In the genomic region with DNA sequence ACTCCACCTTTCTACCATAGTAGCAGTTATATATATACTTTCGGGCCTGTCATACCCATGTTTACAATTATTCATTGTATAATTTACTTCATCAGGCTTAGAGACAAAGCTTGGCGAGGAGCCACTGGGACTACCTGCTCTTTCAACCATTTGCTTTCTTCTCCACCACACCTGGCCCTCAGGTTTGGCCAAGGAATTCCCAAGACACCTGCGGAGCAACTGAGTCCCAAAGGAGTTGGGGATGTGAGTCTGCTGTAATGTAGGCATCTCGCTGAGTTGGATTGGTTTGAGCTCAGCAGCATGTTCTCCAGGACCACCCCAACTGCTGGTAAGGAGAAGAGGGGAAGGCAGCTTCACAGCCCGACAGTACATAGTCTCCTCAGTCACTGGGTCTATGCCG, we compare ENCODE assay signal across 8 mouse cellular contexts. TPM values are rescaled to one million over a fixed set of nuclear protein-coding genes. Genes with fewer than 3 reads are reported as not detected.
DNase-seq lines count a peak whose midpoint lies in the region; ATAC-seq and TF ChIP-seq lines count a peak whose summit lies in the region.

Gene Naa20, plus strand, starts transcription at position 239 of the 400 bp plus-strand sequence.

- ATAC-seq in lung, embryonic 14.5 days (ENCODE audit: insufficient read depth), result no peak
- ATAC-seq in embryonic facial prominence, embryonic 11.5 days (replicated peaks; ENCODE audit: insufficient number of reproducible peaks, low FRiP score, low TSS enrichment, low read depth), result no peak
- no peak for ATAC-seq in heart, embryonic 14.5 days (ENCODE audit: insufficient number of reproducible peaks, insufficient read depth, low FRiP score, low read depth)
- no peak for ATAC-seq in neural tube, embryonic 12.5 days (ENCODE audit: low FRiP score, low read depth)

- peak within 1 kb of the TSS; percentile 80 for H3K4me2 ChIP-seq in lung, embryonic 14.5 days
- H3K4me2 ChIP-seq in embryonic facial prominence, embryonic 11.5 days (ENCODE audit: low read depth, low read length), result no peak within 1 kb of the TSS
- peak within 1 kb of the TSS; percentile 81 for H3K4me2 ChIP-seq in heart, embryonic 14.5 days (ENCODE audit: low read length)
- peak within 1 kb of the TSS; percentile 54 for H3K4me2 ChIP-seq in neural tube, embryonic 12.5 days (replicated peaks)

- intact Hi-C loops in left cerebral cortex, postnatal 25 days (cut with DNase I), result loop anchor here (2.0 kb wide), 1 partner anchor 201 kb away; no protein-coding TSS in a partner anchor

- H3K9ac ChIP-seq in lung, embryonic 14.5 days, result no peak within 1 kb of the TSS
- H3K9ac ChIP-seq in embryonic facial prominence, embryonic 11.5 days (replicated peaks; ENCODE audit: low read length), result no peak within 1 kb of the TSS
- peak within 1 kb of the TSS; percentile 92 for H3K9ac ChIP-seq in heart, embryonic 14.5 days (ENCODE audit: low read length)
- H3K9ac ChIP-seq in neural tube, embryonic 12.5 days, result no peak within 1 kb of the TSS

- no peak for TF ChIP-seq CTCF in lung, embryonic 14.5 days (IDR thresholded peaks at IDR 0.05; ENCODE audit: low read depth)

- peaks cover 7% of the 10 kb centered on the region; the same call in 1 of the 2 replicates for H3K36me3 ChIP-seq in lung, embryonic 14.5 days (ENCODE audit: insufficient read depth)
- H3K36me3 ChIP-seq in embryonic facial prominence, embryonic 11.5 days (replicated peaks; ENCODE audit: control insufficient read depth, insufficient read depth, low read depth, low read length), result no peaks in the 10 kb centered on the region; the same call in 1 of the 2 replicates
- peaks cover 7% of the 10 kb centered on the region; the same call in 1 of the 2 replicates for H3K36me3 ChIP-seq in heart, embryonic 14.5 days (ENCODE audit: control insufficient read depth, insufficient read depth, low read length)
- H3K36me3 ChIP-seq in neural tube, embryonic 12.5 days, result no peaks in the 10 kb centered on the region

- H3K4me3 ChIP-seq in lung, embryonic 14.5 days (ENCODE audit: low read depth, low read length), result peak within 1 kb of the TSS; percentile 95; the same call in 1 of the 2 replicates
- peak within 1 kb of the TSS; percentile 96; the same call in 1 of the 2 replicates for H3K4me3 ChIP-seq in embryonic facial prominence, embryonic 11.5 days (ENCODE audit: low read depth, low read length)
- peak within 1 kb of the TSS; percentile 79 to 80; a peak in 3 of 4 replicates for H3K4me3 ChIP-seq in heart, embryonic 14.5 days (ENCODE audit: control insufficient read depth in 1 of 2, insufficient read depth in 1 of 2, low read depth in 1 of 2, low read length in 2 of 2)
- H3K4me3 ChIP-seq in neural tube, embryonic 12.5 days, result peak within 1 kb of the TSS; percentile 97

- DNase-seq in lung, embryonic 14.5 days, result no peak
- no peak for DNase-seq in lung, postnatal 10 days
- DNase-seq in embryonic facial prominence, embryonic 11.5 days (ENCODE audit: low spot score), result no peak
- no peak for DNase-seq in left cerebral cortex, postnatal 25 days (ENCODE audit: low spot score in 2 of 2)
- no peak for DNase-seq in natural killer cell, adult 2 months (ENCODE audit: low spot score in 2 of 2)
- no peak for DNase-seq in cerebellum, adult 11 months

- no peaks in the 10 kb centered on the region for H3K27me3 ChIP-seq in lung, embryonic 14.5 days (ENCODE audit: insufficient read depth, low read length)
- no peaks in the 10 kb centered on the region for H3K27me3 ChIP-seq in embryonic facial prominence, embryonic 11.5 days (ENCODE audit: control insufficient read depth, insufficient read depth, low read length)
- H3K27me3 ChIP-seq in heart, embryonic 14.5 days (ENCODE audit: control insufficient read depth, insufficient read depth, low read length), result no peaks in the 10 kb centered on the region
- H3K27me3 ChIP-seq in neural tube, embryonic 12.5 days (replicated peaks), result no peaks in the 10 kb centered on the region

- no peaks in the 10 kb centered on the region for H3K9me3 ChIP-seq in lung, embryonic 14.5 days (ENCODE audit: low read depth, low read length)
- H3K9me3 ChIP-seq in embryonic facial prominence, embryonic 11.5 days (replicated peaks; ENCODE audit: control insufficient read depth, low read length), result no peaks in the 10 kb centered on the region
- H3K9me3 ChIP-seq in heart, embryonic 14.5 days (ENCODE audit: control insufficient read depth, low read length), result no peaks in the 10 kb centered on the region
- H3K9me3 ChIP-seq in neural tube, embryonic 12.5 days, result no peaks in the 10 kb centered on the region

- H3K4me1 ChIP-seq in lung, embryonic 14.5 days (ENCODE audit: insufficient read depth), result 0 out of 2 replicates have a peak, but pooled peaks cover 7% of the 10 kb centered on the region
- H3K4me1 ChIP-seq in embryonic facial prominence, embryonic 11.5 days (ENCODE audit: control insufficient read depth, insufficient read depth, low read length), result no peaks in the 10 kb centered on the region; the same call in 1 of the 2 replicates
- H3K4me1 ChIP-seq in heart, embryonic 14.5 days (ENCODE audit: control insufficient read depth in 2 of 2, insufficient read depth in 2 of 2, low read length in 2 of 2), result peaks cover 10 to 16% of the 10 kb centered on the region in 2 experiments
- H3K4me1 ChIP-seq in neural tube, embryonic 12.5 days, result peaks cover 18% of the 10 kb centered on the region

- H3K27ac ChIP-seq in lung, embryonic 14.5 days (ENCODE audit: low read depth), result no peak within 1 kb of the TSS
- H3K27ac ChIP-seq in embryonic facial prominence, embryonic 11.5 days (replicated peaks; ENCODE audit: low read depth, low read length), result no peak within 1 kb of the TSS
- H3K27ac ChIP-seq in heart, embryonic 14.5 days (replicated peaks in 1 of 2; ENCODE audit: control insufficient read depth in 1 of 2, insufficient read depth in 1 of 2, low read depth in 2 of 2, low read length in 2 of 2), result peak within 1 kb of the TSS in 1 of 2 experiments; percentile 87; a peak in 2 of 4 replicates
- no peak within 1 kb of the TSS for H3K27ac ChIP-seq in neural tube, embryonic 12.5 days

- WGBS in lung, embryonic 14.5 days, result 81% methylated on average over 6 of the region's 6 CpGs
- WGBS in embryonic facial prominence, embryonic 11.5 days, result 84% methylated on average over 6 of the region's 6 CpGs
- 77% methylated on average over 6 of the region's 6 CpGs for WGBS in heart, embryonic 14.5 days
- 86% methylated on average over 6 of the region's 6 CpGs for WGBS in neural tube, embryonic 12.5 days

RNA-seq across cellular contexts. Expression of gene Naa20, which starts in this region (rescaled TPM):
- 176 and 188 TPM in 2 replicates for polyA plus RNA-seq in lung, embryonic 14.5 days (2014; fragmentation: Nextera tagmentation; extraction: Ambion mirVana)
- 178 and 190 TPM in 2 replicates for polyA plus RNA-seq in embryonic facial prominence, embryonic 11.5 days (2014; fragmentation: Nextera tagmentation; extraction: Ambion mirVana)
- 198 and 210 TPM in 2 replicates for polyA plus RNA-seq in heart, embryonic 14.5 days (2014; fragmentation: Nextera tagmentation; extraction: Ambion mirVana)
- total RNA-seq in left cerebral cortex, postnatal 25 days (2021), result 10 to 100 TPM; 75.0 to 82.0 TPM
- polyA plus RNA-seq in neural tube, embryonic 12.5 days (2016; fragmentation: Nextera tagmentation; extraction: Ambion mirVana), result 120 and 126 TPM in 2 replicates
